Mouse (Mus musculus) CH12.LX (cell line): ENCODE measurements at regions not wholly inside any gene's neighbourhood (a gene's known extent, or its start where the extent isn't known, plus 50 kb on each side); places are given as distances from the start of the nearest gene placed in this dataset.

Experiments used
- DNase-seq: peaks from one replicate; pipeline ENCODE4 v3.0.0-alpha.2; 2013; ENCODE audit errors: extremely low read depth
- H3K27ac ChIP-seq: 2 replicates; pipeline ENCODE4 v1.5.1; 2012; ENCODE audit warnings: low read depth, mild to moderate bottlenecking, control low read depth, moderate library complexity; ENCODE audit not compliant: insufficient read depth
- H3K27me3 ChIP-seq: replicated peaks from 2 replicates; pipeline ENCODE3; 2012; ENCODE audit warnings: inconsistent platforms
- H3K36me3 ChIP-seq, 2 experiments: replicated peaks in 1 of 2; 2 replicates each; pipeline versions ENCODE3 to v1.6.1; 2012; ENCODE audit warnings: inconsistent platforms in 1 of 2, low read length in 1 of 2, mild to moderate bottlenecking in 1 of 2, mixed read lengths in 1 of 2, moderate library complexity in 1 of 2; ENCODE audit not compliant: control insufficient read depth in 1 of 2, insufficient read depth in 1 of 2
- H3K4me1 ChIP-seq, 2 experiments: 2 replicates each; pipeline ENCODE4 v1.6.1; 2012; ENCODE audit warnings: inconsistent platforms in 1 of 2, moderate library complexity in 1 of 2; ENCODE audit not compliant: insufficient read depth in 2 of 2, control insufficient read depth in 1 of 2
- H3K4me2 ChIP-seq: 2 replicates; pipeline ENCODE4 v1.6.1; 2012; ENCODE audit warnings: low read depth, mild to moderate bottlenecking, control low read depth; ENCODE audit not compliant: poor library complexity, insufficient read depth, severe bottlenecking
- H3K4me3 ChIP-seq, 3 experiments: fragments of 150-350 bp in 1 of 3; sonication (generic) in 1 of 3; replicated peaks in 1 of 3; 2 replicates each; pipeline versions ENCODE3 to v1.5.1; 2011 to 2012; ENCODE audit warnings: low read depth in 2 of 3, low read length in 2 of 3, mild to moderate bottlenecking in 2 of 3, moderate library complexity in 2 of 3, control low read depth in 1 of 3, improper control_type of control experiment in 1 of 3, inconsistent platforms in 1 of 3, mixed read lengths in 1 of 3; ENCODE audit not compliant: poor library complexity in 1 of 3
- H3K79me2 ChIP-seq: replicated peaks from 2 replicates; pipeline ENCODE4 v1.6.1; 2012; ENCODE audit warnings: mild to moderate bottlenecking, moderate library complexity; ENCODE audit not compliant: control insufficient read depth, poor library complexity, insufficient read depth, severe bottlenecking; ENCODE audit errors: extremely low read depth
- H3K9ac ChIP-seq: 2 replicates; pipeline ENCODE4 v1.6.1; 2012; ENCODE audit warnings: low read depth, mild to moderate bottlenecking, control low read depth, moderate library complexity; ENCODE audit not compliant: insufficient read depth
- H3K9me3 ChIP-seq: replicated peaks from 2 replicates; pipeline ENCODE3; 2012; ENCODE audit warnings: low read length, inconsistent platforms, mixed read lengths
- BHLHE40 ChIP-seq: IDR thresholded peaks from 2 replicates; pipeline ENCODE4 v1.6.1; 2011; ENCODE audit warnings: mild to moderate bottlenecking, low read depth, low read length, improper control_type of control experiment
- ETS1 ChIP-seq: conservative IDR thresholded peaks from 2 replicates; pipeline ENCODE4 v1.6.1; 2012; ENCODE audit warnings: low read depth, mild to moderate bottlenecking, inconsistent platforms, low read length, improper control_type of control experiment, moderate library complexity
- HCFC1 ChIP-seq: IDR thresholded peaks from 2 replicates; pipeline ENCODE4 v1.6.1; 2012; ENCODE audit warnings: low read depth, mild to moderate bottlenecking, inconsistent platforms, low read length, improper control_type of control experiment
- JUND ChIP-seq: conservative IDR thresholded peaks from 2 replicates; pipeline ENCODE4 v1.6.1; 2011; ENCODE audit warnings: low read depth, low read length, improper control_type of control experiment
- KAT2A ChIP-seq: IDR thresholded peaks from 2 replicates; pipeline ENCODE4 v1.6.1; 2012; ENCODE audit warnings: low read length, improper control_type of control experiment, inconsistent platforms; ENCODE audit not compliant: insufficient replicate concordance
- MAFK ChIP-seq: IDR thresholded peaks from 2 replicates; pipeline ENCODE4 v1.6.1; 2011; ENCODE audit warnings: low read length, improper control_type of control experiment; ENCODE audit not compliant: insufficient replicate concordance
- MAX ChIP-seq: IDR thresholded peaks from 2 replicates; pipeline ENCODE4 v1.6.1; 2011; ENCODE audit warnings: low read length, improper control_type of control experiment
- PAX5 ChIP-seq: IDR thresholded peaks from 2 replicates; pipeline ENCODE4 v1.6.1; 2012; ENCODE audit warnings: low read length, inconsistent platforms, mixed read lengths
- POLR2AphosphoS2 ChIP-seq: IDR thresholded peaks from 2 replicates; pipeline ENCODE4 v1.6.1; 2011; ENCODE audit warnings: low read depth, low read length, improper control_type of control experiment
- RAD21 ChIP-seq: IDR thresholded peaks from 2 replicates; pipeline ENCODE4 v1.6.1; 2011; ENCODE audit warnings: low read depth, mild to moderate bottlenecking, low read length, improper control_type of control experiment, moderate library complexity
- UBTF ChIP-seq: IDR thresholded peaks from 2 replicates; pipeline ENCODE4 v1.6.1; 2012; ENCODE audit warnings: low read depth, mild to moderate bottlenecking, inconsistent platforms, low read length, improper control_type of control experiment, moderate library complexity
- USF2 ChIP-seq: conservative IDR thresholded peaks from 2 replicates; pipeline ENCODE4 v1.6.1; 2011; ENCODE audit warnings: low read depth, low read length, improper control_type of control experiment
- ZC3H11A ChIP-seq: IDR thresholded peaks from 2 replicates; pipeline ENCODE4 v1.6.1; 2012; ENCODE audit warnings: low read depth, mild to moderate bottlenecking, inconsistent platforms, low read length, improper control_type of control experiment
- ZKSCAN1 ChIP-seq: IDR thresholded peaks from 2 replicates; pipeline ENCODE4 v1.6.1; 2012; ENCODE audit warnings: low read depth, inconsistent platforms, low read length, improper control_type of control experiment, borderline replicate concordance
- ZMIZ1 ChIP-seq: IDR thresholded peaks from 2 replicates; pipeline ENCODE4 v1.6.1; 2012; ENCODE audit warnings: low read depth, mild to moderate bottlenecking, inconsistent platforms, low read length, improper control_type of control experiment
- ZNF384 ChIP-seq: IDR thresholded peaks from 2 replicates; pipeline ENCODE4 v1.6.1; 2012; ENCODE audit warnings: low read depth, low read length, improper control_type of control experiment, inconsistent platforms
- dilution Hi-C: fragments of 300-500 bp; cut with MboI; formaldehyde crosslinking; loops from 2 replicates; pipeline ENCODE4 v1.14.3; 2020; ENCODE audit warnings: low sequenced_read_pairs; ENCODE audit not compliant: extremely low pct_unique_long_range_greater_than_20kb, extremely low pct_ligation_motif_present
- in situ Hi-C: fragments of 300-500 bp; cut with MboI; formaldehyde crosslinking; loops from 3 replicates; pipeline ENCODE4 v1.14.3; 2019; ENCODE audit warnings: low sequenced_read_pairs, low pct_ligation_motif_present, low pct_unique_long_range_greater_than_20kb, mixed read lengths

DNA sequence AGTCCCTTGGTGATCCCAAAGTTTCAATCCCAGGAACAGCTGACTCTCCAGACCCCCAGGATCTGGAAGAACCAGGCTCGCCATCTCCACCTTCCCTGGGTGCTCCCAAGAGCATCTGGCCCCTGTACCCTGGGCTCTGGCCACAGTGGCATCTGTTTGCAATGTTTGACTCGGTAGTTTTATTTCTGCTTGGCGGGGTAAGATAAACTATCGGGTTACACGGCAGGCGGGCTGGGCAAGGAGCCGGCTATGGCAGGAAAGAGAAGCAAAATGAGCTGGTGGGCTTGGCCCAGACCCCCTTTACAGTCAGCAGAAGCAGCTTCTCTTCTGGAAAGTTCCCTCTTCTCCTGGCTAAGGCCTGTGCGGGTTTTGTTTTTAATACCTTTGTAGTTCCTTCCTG, 50.6 kb upstream of the Tbx3 start:
- Histone ChIP-seq H3K4me1 (no peaks in the 10 kb centered on the region), H3K9me3 (peaks cover 80% of the 10 kb centered on the region), H3K4me3 (no peak overlapping the region), H3K27me3 (no peaks in the 10 kb centered on the region), H3K27ac (no peak overlapping the region), H3K36me3 (no peaks in the 10 kb centered on the region), H3K9ac (no peak overlapping the region), H3K4me2 (no peak overlapping the region), H3K79me2 (no peaks in the 10 kb centered on the region)
- in situ Hi-C loops, result no loop called here
- TF ChIP-seq ZMIZ1 (no peak), BHLHE40 (no peak), ZNF384 (no peak), ETS1 (no peak), HCFC1 (no peak), ZC3H11A (no peak), PAX5 (no peak), RAD21 (no peak), JUND (no peak), KAT2A (no peak), MAFK (no peak), ZKSCAN1 (no peak), USF2 (no peak), POLR2AphosphoS2 (no peak), MAX (no peak), UBTF (no peak)
- dilution Hi-C loops, result no loop called here
- no peak for DNase-seq
